ENCODE assay signal across 19 mouse cellular contexts in genomic region chr10:37325514-37326167, GRCm38 (mm10).
DNase-seq lines count a peak whose midpoint lies in the region; ATAC-seq and TF ChIP-seq lines count a peak whose summit lies in the region.
"Had no signal": no experiment of that assay in that cellular context is flagged by ENCODE, and none has a peak within 500 bp of the region (broad histone marks: within the 10 kb centered on the region; RNA-seq: fewer than 3 reads in every experiment).

No protein-coding gene starts in this region.

- 39% methylated on average over 6 of the region's 6 CpGs for WGBS in liver, embryonic 12.5 days (ENCODE audit: insufficient replicate concordance)
- WGBS in small intestine, adult 2 months: 19% methylated on average over 6 of the region's 6 CpGs
- WGBS in thymus, adult 2 months: 89% methylated on average over 6 of the region's 6 CpGs
- 75% methylated on average over 6 of the region's 6 CpGs for WGBS in forebrain, embryonic 12.5 days

- no peaks in the 10 kb centered on the region for H3K27me3 ChIP-seq in liver, embryonic 12.5 days (replicated peaks)
- no peaks in the 10 kb centered on the region for H3K27me3 ChIP-seq in small intestine, adult 2 months (ENCODE audit: control insufficient read depth, insufficient read depth, low read length)
- no peaks in the 10 kb centered on the region for H3K27me3 ChIP-seq in thymus, adult 2 months (ENCODE audit: control insufficient read depth, insufficient read depth, low read length)
- H3K27me3 ChIP-seq in forebrain, embryonic 12.5 days: no peaks in the 10 kb centered on the region
- H3K27me3 ChIP-seq: embryonic facial prominence, embryonic 12.5 days; heart, embryonic 15.5 days had no signal

- 0 out of 2 replicates have a peak overlapping the region, but pooled peaks have one; percentile 36 for H3K27ac ChIP-seq in liver, embryonic 12.5 days
- H3K27ac ChIP-seq in small intestine, adult 2 months (ENCODE audit: insufficient read depth, low read depth, low read length): peak overlapping the region; percentile 76
- no peak overlapping the region for H3K27ac ChIP-seq in thymus, adult 2 months (ENCODE audit: control insufficient read depth, insufficient read depth, low read length)
- H3K27ac ChIP-seq in forebrain, embryonic 12.5 days: no peak overlapping the region
- H3K27ac ChIP-seq: embryonic facial prominence, embryonic 12.5 days; heart, embryonic 15.5 days; hindbrain, embryonic 14.5 days; limb, embryonic 10.5 days; midbrain, embryonic 10.5 days had no signal

- H3K36me3 ChIP-seq in liver, embryonic 12.5 days: no peaks in the 10 kb centered on the region
- no peaks in the 10 kb centered on the region for H3K36me3 ChIP-seq in small intestine, adult 2 months (ENCODE audit: control insufficient read depth, insufficient read depth, low read length)
- H3K36me3 ChIP-seq in thymus, adult 2 months (ENCODE audit: control insufficient read depth, insufficient read depth, low read length): no peaks in the 10 kb centered on the region
- no peaks in the 10 kb centered on the region for H3K36me3 ChIP-seq in forebrain, embryonic 12.5 days (replicated peaks)
- H3K36me3 ChIP-seq: embryonic facial prominence, embryonic 12.5 days; heart, embryonic 15.5 days; limb, embryonic 10.5 days; midbrain, embryonic 10.5 days had no signal

- H3K4me3 ChIP-seq in liver, embryonic 12.5 days: no peak overlapping the region
- no peak overlapping the region for H3K4me3 ChIP-seq in small intestine, adult 2 months (ENCODE audit: low read depth, low read length)
- H3K4me3 ChIP-seq in thymus, adult 2 months (ENCODE audit: control insufficient read depth, insufficient read depth, low read length): no peak overlapping the region
- H3K4me3 ChIP-seq in forebrain, embryonic 12.5 days (replicated peaks): no peak overlapping the region
- H3K4me3 ChIP-seq: embryonic facial prominence, embryonic 12.5 days; heart, embryonic 15.5 days; limb, embryonic 10.5 days; midbrain, embryonic 10.5 days had no signal

- no peak overlapping the region for H3K9ac ChIP-seq in liver, embryonic 12.5 days
- no peak overlapping the region for H3K9ac ChIP-seq in forebrain, embryonic 12.5 days
- H3K9ac ChIP-seq: embryonic facial prominence, embryonic 12.5 days; heart, embryonic 15.5 days; hindbrain, embryonic 14.5 days had no signal

- peaks cover 4% of the 10 kb centered on the region; the same call in 1 of the 2 replicates for H3K4me1 ChIP-seq in liver, embryonic 12.5 days
- H3K4me1 ChIP-seq in small intestine, adult 2 months (ENCODE audit: control insufficient read depth, insufficient read depth, insufficient read length, low read length): peaks cover 13% of the 10 kb centered on the region; the same call in 1 of the 2 replicates
- peaks cover 17% of the 10 kb centered on the region for H3K4me1 ChIP-seq in thymus, adult 2 months (replicated peaks; ENCODE audit: control insufficient read depth, insufficient read depth, low read length)
- H3K4me1 ChIP-seq in forebrain, embryonic 12.5 days: peaks cover 6% of the 10 kb centered on the region
- H3K4me1 ChIP-seq: embryonic facial prominence, embryonic 12.5 days; heart, embryonic 15.5 days had no signal

- DNase-seq in kidney, postnatal 36 days: peak; percentile 33 to 35
- no peak for DNase-seq in kidney, postnatal 25 days
- DNase-seq in thymus, adult 2 months: no peak
- DNase-seq in gastrocnemius, adult 8-10 months (ENCODE audit: low spot score in 2 of 2): no peak
- DNase-seq in natural killer cell, adult 2 months (ENCODE audit: low spot score in 2 of 2): no peak
- DNase-seq: adrenal gland, postnatal 36 days; cerebellum, adult 9-10 months; heart, postnatal 4 days; lung, postnatal 10 days had no signal

- H3K4me2 ChIP-seq in liver, embryonic 12.5 days: no peak overlapping the region
- H3K4me2 ChIP-seq in forebrain, embryonic 12.5 days: no peak overlapping the region
- H3K4me2 ChIP-seq: embryonic facial prominence, embryonic 12.5 days; heart, embryonic 15.5 days; hindbrain, embryonic 14.5 days had no signal

- TF ChIP-seq POLR2A in small intestine, adult 2 months (IDR thresholded peaks at IDR 0.05; ENCODE audit: low read depth, low read length): no peak
- no peak for TF ChIP-seq POLR2A in thymus, adult 2 months (IDR thresholded peaks at IDR 0.05; ENCODE audit: control insufficient read depth, extremely low read depth, insufficient read depth, low read length, poor library complexity)

- no peaks in the 10 kb centered on the region for H3K9me3 ChIP-seq in liver, embryonic 12.5 days (replicated peaks)
- no peaks in the 10 kb centered on the region for H3K9me3 ChIP-seq in forebrain, embryonic 12.5 days
- H3K9me3 ChIP-seq: embryonic facial prominence, embryonic 12.5 days; heart, embryonic 15.5 days; limb, embryonic 10.5 days; midbrain, embryonic 10.5 days had no signal

- peak; percentile 72 for ATAC-seq in liver, embryonic 12.5 days
- no peak for ATAC-seq in forebrain, embryonic 12.5 days (ENCODE audit: low FRiP score)
- ATAC-seq: inflammation-experienced regulatory T-cells, adult 6 months; midbrain, embryonic 16.5 days had no signal

- no peak for TF ChIP-seq CTCF in small intestine, adult 2 months (IDR thresholded peaks at IDR 0.05; ENCODE audit: extremely low read depth, insufficient read length, insufficient replicate concordance, low read depth, low read length)
- TF ChIP-seq CTCF in thymus, adult 2 months (IDR thresholded peaks at IDR 0.05; ENCODE audit: borderline replicate concordance, control insufficient read depth, extremely low read depth, insufficient read depth, low read length, poor library complexity): no peak

Comparison
In these comparisons a context has a peak if more than half of its experiments do, and no peak if none do; other contexts are left out.
1. DNase-seq: peak in kidney, postnatal 36 days (2 of 2); none in kidney, postnatal 25 days (0 of 2), thymus, adult 2 months (single experiment), gastrocnemius, adult 8-10 months (0 of 2) and natural killer cell, adult 2 months (0 of 2).
2. H3K27ac ChIP-seq: peak in liver, embryonic 12.5 days (single experiment) and small intestine, adult 2 months (single experiment); none in thymus, adult 2 months (single experiment) and forebrain, embryonic 12.5 days (single experiment).